Mouse (Mus musculus) embryonic fibroblast, embryonic 13.5 days (primary cell): ENCODE results near the gene Xpnpep3.

Source experiments
- CTCF ChIP-seq: IDR thresholded peaks from 2 replicates; pipeline ENCODE4 v1.5.1; 2011; ENCODE audit warnings: mild to moderate bottlenecking, control low read depth, low read length, moderate library complexity, borderline replicate concordance; ENCODE audit not compliant: insufficient read depth
- POLR2A ChIP-seq: IDR thresholded peaks from 2 replicates; pipeline ENCODE4 v1.6.1; 2011; ENCODE audit warnings: low read depth, mild to moderate bottlenecking, control low read depth, low read length, moderate library complexity

DNA sequence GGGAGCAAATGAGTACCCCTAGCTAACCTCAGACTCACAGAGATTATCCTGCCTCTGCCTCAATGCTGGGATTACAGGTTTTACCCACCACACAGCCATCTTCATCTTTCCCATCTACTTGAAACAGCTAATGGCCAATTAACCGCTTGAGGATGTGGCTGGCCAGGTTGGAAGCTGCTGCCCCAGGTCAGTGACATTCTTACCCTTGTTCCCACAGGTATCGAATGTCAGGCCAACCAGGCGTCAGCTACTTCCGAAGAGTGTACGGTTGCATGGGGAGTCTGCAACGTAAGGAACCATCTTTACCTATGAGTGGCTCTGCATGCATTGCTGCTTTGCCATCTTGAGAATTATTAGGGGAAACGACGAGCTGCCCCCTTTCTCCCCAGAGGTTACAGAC is 70.8 kb downstream of the Xpnpep3 start:
- TF ChIP-seq CTCF = no peak
- no peak for TF ChIP-seq POLR2A
